ENCODE assay signal across 18 mouse cellular contexts in genomic region chr8:90242351-90242750, GRCm38 (mm10).
DNase-seq lines count a peak whose midpoint lies in the region; ATAC-seq lines count a peak whose summit lies in the region.
"Had no signal": no experiment of that assay in that cellular context is flagged by ENCODE, and none has a peak within 500 bp of the region (broad histone marks: within the 10 kb centered on the region; RNA-seq: fewer than 3 reads in every experiment).

No protein-coding gene starts in this region.

- H3K27me3 ChIP-seq in hindbrain, embryonic 13.5 days = no peaks in the 10 kb centered on the region
- H3K27me3 ChIP-seq in hindbrain, embryonic 16.5 days (replicated peaks; ENCODE audit: control insufficient read depth, insufficient read depth, low read length) = no peaks in the 10 kb centered on the region
- H3K27me3 ChIP-seq: embryonic facial prominence, embryonic 13.5 days; forebrain, embryonic 15.5 days; intestine, embryonic 15.5 days had no signal

- H3K36me3 ChIP-seq in hindbrain, embryonic 13.5 days = no peaks in the 10 kb centered on the region
- H3K36me3 ChIP-seq in hindbrain, embryonic 16.5 days (ENCODE audit: control insufficient read depth, insufficient read depth, low read length) = no peaks in the 10 kb centered on the region
- H3K36me3 ChIP-seq: embryonic facial prominence, embryonic 13.5 days; forebrain, embryonic 15.5 days; heart, embryonic 10.5 days; intestine, embryonic 15.5 days had no signal

- H3K9ac ChIP-seq in hindbrain, embryonic 13.5 days = no peak overlapping the region
- no peak overlapping the region for H3K9ac ChIP-seq in hindbrain, embryonic 16.5 days (ENCODE audit: low read depth, low read length)
- H3K9ac ChIP-seq: embryonic facial prominence, embryonic 13.5 days; forebrain, embryonic 15.5 days; intestine, embryonic 15.5 days had no signal

- peaks cover 40% of the 10 kb centered on the region for H3K4me1 ChIP-seq in hindbrain, embryonic 13.5 days (replicated peaks)
- peaks cover 9% of the 10 kb centered on the region for H3K4me1 ChIP-seq in hindbrain, embryonic 16.5 days (ENCODE audit: control insufficient read depth, insufficient read depth, low read depth, low read length)
- H3K4me1 ChIP-seq: heart, embryonic 10.5 days; intestine, embryonic 15.5 days had no signal

- ATAC-seq in hindbrain, embryonic 13.5 days (ENCODE audit: low FRiP score) = no peak
- no peak for ATAC-seq in hindbrain, embryonic 16.5 days
- ATAC-seq: forebrain, embryonic 15.5 days; intestine, embryonic 15.5 days had no signal

- intact Hi-C loops in left cerebral cortex, postnatal 4 days (cut with DNase I) = loop anchor here (10.0 kb wide), 1 partner anchor 238 kb away; no protein-coding TSS in a partner anchor

- peak; percentile 38 to 46 for DNase-seq in cerebellum, postnatal 14 days
- no peak for DNase-seq in cerebellum, adult 8-10 months
- DNase-seq in left cerebral cortex, postnatal 4 days = peak; percentile 19
- no peak for DNase-seq in left cerebral cortex, adult 9 months (ENCODE audit: low spot score in 2 of 2)
- DNase-seq in adrenal gland, postnatal 10 days = no peak
- DNase-seq: adrenal gland, postnatal 14 days; cerebellum, adult 2 months; cerebellum, postnatal 36 days; gastrocnemius, postnatal 10 days; heart, adult 18-20 months; heart, postnatal 10 days; heart, postnatal 4 days had no signal

- no peak overlapping the region for H3K4me2 ChIP-seq in hindbrain, embryonic 13.5 days
- no peak overlapping the region for H3K4me2 ChIP-seq in hindbrain, embryonic 16.5 days (ENCODE audit: low read length)
- H3K4me2 ChIP-seq: embryonic facial prominence, embryonic 13.5 days; forebrain, embryonic 15.5 days; intestine, embryonic 15.5 days had no signal

- H3K4me3 ChIP-seq in hindbrain, embryonic 13.5 days = no peak overlapping the region
- H3K4me3 ChIP-seq in hindbrain, embryonic 16.5 days (ENCODE audit: low read length) = no peak overlapping the region
- H3K4me3 ChIP-seq: embryonic facial prominence, embryonic 13.5 days; forebrain, embryonic 15.5 days; heart, embryonic 10.5 days; intestine, embryonic 15.5 days had no signal

- H3K27ac ChIP-seq in hindbrain, embryonic 13.5 days = 0 out of 2 replicates have a peak overlapping the region, but pooled peaks have one; percentile 35
- H3K27ac ChIP-seq in hindbrain, embryonic 16.5 days (ENCODE audit: low read depth, low read length) = no peak overlapping the region
- H3K27ac ChIP-seq: embryonic facial prominence, embryonic 13.5 days; forebrain, embryonic 15.5 days; heart, embryonic 10.5 days; intestine, embryonic 15.5 days had no signal

- H3K9me3 ChIP-seq in hindbrain, embryonic 13.5 days = no peaks in the 10 kb centered on the region
- no peaks in the 10 kb centered on the region for H3K9me3 ChIP-seq in hindbrain, embryonic 16.5 days (ENCODE audit: control insufficient read depth, low read length)
- H3K9me3 ChIP-seq: embryonic facial prominence, embryonic 13.5 days; forebrain, embryonic 15.5 days; heart, embryonic 10.5 days; intestine, embryonic 15.5 days had no signal

- 87% methylated on average over 2 of the region's 2 CpGs for WGBS in hindbrain, embryonic 13.5 days
- 91% methylated on average over 2 of the region's 2 CpGs for WGBS in hindbrain, embryonic 16.5 days

Comparison
In these comparisons a context has a peak if more than half of its experiments do, and no peak if none do; other contexts are left out.
1. DNase-seq: peak in cerebellum, postnatal 14 days (2 of 2) and left cerebral cortex, postnatal 4 days (single experiment); none in cerebellum, adult 8-10 months (single experiment), left cerebral cortex, adult 9 months (0 of 2) and adrenal gland, postnatal 10 days (single experiment).